Mouse (Mus musculus): Measurements from ENCODE around the gene Aff3. TPM values are rescaled to one million over a fixed set of nuclear protein-coding genes. Genes with fewer than 3 reads are reported as not detected.

Aff3 gene
- polyA plus RNA-seq, 1 experiment = 5.0 TPM

DNA sequence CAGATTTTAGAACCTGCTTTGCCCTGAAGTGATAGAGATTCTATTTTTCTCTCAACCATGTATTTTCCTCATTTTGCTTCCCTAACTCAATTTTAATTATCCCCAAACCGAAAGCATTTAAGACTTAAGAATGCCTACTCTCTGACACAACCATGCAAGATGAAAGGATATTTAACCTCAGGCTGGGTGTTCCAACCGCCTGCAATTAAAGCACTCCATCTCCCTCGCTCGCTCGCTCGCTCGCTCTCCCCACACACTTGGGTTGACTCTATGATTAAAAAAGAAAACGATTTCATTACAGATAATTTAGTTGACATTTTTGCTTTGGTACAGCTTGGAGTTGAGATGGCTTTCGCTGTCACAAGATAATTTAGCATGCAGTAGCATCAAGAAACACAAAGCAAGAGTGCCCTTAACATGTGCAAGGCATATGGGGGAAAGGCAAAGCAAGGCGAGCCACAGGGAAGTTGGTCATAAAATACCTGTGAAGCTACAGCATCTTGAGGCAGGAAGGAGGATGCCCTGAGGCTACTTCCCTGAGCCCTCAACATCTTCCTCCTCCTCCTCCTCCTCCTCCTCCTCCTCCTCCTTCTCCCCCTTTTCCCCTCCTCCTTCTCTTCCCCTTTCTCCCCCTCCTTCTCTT, 167.7 kb downstream of the Aff3 start:
- DNase-seq (ENCODE audit: low read depth) = no peak

DNA sequence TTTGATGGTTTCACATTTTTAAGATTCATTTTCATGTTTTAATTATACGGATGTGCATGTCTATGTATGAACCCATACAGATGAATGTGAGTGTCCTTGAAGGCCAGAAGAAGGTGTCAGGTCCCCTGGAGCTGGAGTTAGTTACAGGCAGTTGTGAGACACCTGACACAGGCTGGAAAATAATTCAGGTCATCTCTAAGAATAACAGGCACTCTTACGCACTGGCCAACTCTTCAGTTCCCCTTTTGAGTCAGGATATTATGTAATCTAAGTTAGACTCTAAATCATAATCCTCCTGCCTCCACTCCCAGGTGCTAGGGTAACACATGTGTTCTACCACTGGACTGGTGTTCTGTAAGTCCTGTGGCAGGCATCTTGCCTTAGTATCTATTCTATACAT, 169.5 kb downstream of the Aff3 start:
- DNase-seq (ENCODE audit: low read depth) = no peak

DNA sequence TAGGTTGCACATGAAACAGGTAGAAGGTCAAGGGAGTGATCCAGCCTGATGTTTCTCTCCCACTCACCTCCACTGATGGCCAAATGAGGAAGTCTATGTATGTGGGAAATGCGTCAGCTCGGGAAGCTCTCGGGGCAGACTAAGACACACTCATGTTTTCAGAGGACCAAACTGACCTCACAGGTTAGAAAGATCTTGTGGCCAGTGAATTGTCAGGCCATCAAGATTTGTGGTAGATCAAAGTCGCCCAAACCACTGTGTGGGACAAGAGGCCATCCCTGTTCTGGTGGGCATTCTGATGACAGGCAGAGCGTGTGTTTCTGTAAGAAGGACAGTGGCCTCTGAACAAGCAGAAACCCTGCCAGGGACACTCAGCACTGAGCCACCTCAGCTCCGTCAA, 175.0 kb downstream of the Aff3 start:
- DNase-seq (ENCODE audit: low read depth) = no peak

DNA sequence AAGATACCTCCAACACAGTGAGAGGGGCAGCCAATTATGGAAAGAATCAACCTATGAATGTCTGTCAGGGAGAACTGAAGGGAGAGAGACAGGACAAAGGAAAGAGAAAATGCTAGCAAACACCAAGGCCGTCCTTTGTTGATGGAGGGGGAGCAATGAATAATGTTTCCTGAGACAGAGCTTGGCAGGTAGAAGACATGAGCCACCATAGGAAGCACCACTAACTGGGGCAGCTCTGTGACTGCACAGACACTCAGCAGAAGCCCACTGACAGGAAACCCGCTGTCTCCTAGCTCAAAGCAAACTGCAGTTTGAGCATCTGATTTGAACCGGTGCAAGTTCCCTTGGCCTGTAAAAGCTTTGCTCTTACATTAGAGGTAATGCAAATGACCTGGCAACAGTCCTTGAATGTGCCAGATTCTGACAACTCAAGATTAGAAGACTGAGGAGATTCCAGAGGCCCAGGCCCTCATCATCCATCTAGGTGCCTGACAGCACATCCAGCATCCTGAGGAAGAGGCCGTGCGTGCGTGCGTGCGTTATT, 176.0 kb downstream of the Aff3 start:
- no peak for DNase-seq (ENCODE audit: low read depth)

DNA sequence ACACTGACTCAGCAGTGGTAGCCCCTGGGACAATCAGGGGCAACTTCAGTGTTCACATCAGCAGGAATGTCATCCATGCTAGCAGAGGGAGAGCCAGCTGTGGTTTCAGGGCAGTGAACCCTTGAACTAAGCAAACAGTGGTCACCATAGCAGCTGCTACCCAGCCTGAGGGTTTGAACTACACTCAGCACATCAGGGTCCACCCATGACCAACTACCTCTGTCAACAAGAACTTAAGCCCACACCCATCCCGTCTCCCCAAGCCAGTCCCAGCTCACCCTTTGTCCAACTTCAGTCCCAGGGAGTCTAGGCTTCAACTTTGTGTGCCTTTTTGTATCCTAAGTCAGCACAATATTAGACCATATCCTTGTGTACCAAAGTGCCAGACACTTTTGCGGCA, 176.9 kb downstream of the Aff3 start:
- DNase-seq (ENCODE audit: low read depth) = no peak

DNA sequence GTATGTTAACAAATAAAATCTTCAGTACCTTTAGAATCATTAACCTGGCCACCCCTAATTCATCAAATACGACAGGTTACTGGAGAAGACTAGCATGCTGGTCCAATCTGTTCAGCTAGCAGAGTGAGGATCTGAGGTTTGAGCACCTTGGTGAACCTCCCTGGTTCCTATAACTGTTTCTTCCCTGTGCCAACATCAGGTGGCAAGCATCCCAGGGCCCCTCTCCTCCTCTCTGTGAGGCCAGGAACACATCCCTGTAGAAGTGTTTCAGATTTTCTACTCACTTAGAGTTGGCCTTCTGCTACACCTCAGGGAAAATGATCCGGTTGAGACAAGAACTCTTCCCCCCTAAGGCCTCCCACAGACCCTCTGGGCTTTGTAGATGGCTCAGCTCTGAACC, 181.6 kb downstream of the Aff3 start:
- no peak for DNase-seq (ENCODE audit: low read depth)

DNA sequence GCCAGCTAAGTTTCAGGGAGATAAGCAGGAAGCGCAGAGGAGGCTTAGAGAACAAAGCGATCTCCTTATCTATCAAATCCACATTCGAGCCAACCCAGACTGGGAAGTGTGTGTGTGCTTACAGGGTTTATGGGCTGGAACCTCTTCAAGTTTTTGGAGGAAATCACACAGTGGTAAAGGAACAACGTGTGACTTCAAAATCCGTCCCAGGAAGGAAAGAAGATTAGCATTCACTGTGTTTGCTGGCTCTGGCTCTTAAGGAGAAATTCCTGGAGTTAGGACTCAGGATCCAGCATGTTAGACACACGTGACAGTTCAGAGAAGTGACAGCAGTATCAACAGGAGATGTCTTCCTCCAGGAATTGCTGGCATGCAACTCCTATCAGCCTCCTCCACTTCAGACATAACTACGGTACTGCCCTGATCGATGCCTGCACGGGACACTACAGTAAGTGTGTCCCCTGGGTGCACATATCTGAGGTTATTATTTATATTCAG, 186.5 kb downstream of the Aff3 start:
- peak; percentile 5 for DNase-seq (ENCODE audit: low read depth)

DNA sequence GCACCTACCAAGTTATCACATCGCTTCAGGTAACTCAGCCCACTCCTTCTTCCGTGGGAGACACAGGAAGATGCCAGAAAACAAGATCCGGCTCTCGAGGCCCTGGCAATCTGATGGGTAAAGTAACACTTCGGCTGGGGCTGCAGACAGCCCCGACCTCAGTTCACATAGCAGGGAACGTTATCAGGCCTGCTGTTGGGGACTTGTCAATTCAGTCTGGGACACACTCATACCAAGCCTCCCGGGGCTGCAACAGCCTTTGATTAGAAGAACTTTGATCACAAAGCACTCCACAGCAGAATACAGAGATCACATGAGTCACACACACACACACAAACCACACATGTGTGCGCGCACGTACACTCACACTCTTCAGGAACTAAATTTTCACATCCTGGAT, 193.9 kb downstream of the Aff3 start:
- DNase-seq (ENCODE audit: low read depth) = no peak

DNA sequence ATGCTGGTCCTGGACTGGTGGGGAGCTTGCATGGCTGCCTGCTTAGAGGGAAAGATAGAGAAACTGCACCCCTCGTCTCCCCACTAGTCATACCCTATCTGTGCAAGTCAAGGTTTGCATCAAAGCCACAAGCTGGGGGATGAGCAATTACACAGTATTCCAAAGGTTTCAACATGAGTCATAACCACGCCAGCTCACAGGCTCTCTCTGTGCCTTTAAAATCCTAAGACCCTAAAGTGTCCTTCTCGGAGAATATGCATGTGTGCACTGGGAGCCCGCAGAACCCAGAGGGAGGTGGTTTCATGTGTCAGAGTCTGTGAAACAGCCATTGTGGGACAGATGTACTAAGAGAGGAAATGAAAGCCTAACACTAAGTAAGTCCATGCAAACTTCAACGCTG, 194.6 kb downstream of the Aff3 start:
- no peak for DNase-seq (ENCODE audit: low read depth)

DNA sequence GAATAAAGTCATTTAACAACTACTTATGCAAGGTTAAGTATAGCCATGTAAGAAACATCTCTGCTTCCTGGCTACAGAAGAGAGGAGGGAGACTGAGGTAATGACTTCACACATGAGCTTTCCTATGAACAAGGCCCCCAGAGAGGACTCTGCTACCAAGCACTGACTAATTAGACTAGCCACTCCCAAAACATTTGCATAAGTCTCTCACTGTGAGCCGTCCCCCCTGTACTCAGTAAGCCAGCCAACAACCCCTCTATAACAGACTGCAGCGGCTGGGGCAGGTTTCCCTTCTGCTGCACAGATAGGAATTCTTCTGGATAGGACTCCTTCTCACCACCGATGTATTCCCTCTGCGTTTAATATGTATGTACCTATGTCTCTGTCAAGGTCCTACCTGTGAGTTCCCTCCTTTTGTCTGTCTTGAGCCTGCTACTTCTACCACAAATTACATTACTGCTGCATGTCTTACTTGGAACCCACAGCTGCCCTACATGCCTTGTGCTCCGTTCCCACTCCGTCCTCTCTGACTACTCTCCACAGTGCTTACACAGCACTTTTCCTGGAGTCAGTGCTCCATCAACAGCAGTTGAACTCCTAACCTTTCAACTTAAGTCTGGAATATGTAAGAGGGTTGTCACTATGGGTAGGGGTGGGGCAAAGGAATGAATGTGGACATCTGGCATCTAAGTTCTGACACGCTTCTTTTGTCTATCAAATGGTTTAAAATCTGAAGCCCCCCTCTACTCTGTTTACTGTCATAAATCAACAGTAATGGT, 197.3 kb downstream of the Aff3 start:
- DNase-seq (ENCODE audit: low read depth) = no peak

DNA sequence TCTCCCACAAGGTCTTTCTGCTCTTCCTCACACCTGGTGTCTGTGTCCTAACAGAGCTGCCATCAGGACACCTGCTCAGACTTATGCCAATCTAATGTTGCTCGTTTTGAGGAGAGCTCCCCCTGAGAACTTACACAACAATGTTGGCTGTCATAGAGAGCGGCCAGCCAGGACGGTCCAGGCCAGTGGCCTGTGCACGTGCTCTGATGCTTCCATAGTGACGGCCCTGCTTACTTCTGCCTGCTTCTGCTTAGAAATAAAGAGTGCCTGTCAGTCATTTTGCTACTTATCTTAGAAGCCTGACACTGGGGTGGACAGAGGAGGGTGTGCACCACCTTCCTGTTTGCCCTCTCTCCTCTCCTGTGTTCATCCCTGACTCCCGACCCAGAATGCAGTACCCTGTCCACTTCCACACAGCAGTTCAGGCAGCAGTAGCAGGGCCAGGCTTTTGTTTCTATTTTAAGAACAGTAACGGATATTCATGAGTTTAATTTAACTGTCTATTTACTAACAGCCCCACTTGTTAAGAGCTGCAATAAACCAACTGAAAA, 208.0 kb downstream of the Aff3 start:
- no peak for DNase-seq (ENCODE audit: low read depth)

DNA sequence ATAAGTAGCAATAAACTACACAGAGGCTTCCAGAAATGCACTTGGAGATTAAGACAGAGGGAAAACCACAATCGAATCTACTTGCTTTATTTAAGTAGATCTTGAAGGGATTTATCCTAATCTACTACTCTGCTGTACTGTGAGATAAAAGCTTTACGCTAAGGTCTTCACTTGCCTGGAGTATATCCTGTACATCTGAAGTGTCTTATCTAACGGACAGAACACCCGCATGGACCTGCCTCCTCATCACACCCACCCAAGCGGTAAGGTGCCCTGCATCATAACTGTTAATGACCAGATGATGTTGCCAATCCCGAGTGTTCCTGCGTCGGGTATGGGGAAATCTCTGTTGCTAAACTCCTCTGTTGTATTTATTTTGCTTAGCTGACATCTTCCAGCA, 209.8 kb downstream of the Aff3 start:
- DNase-seq (ENCODE audit: low read depth) = no peak

DNA sequence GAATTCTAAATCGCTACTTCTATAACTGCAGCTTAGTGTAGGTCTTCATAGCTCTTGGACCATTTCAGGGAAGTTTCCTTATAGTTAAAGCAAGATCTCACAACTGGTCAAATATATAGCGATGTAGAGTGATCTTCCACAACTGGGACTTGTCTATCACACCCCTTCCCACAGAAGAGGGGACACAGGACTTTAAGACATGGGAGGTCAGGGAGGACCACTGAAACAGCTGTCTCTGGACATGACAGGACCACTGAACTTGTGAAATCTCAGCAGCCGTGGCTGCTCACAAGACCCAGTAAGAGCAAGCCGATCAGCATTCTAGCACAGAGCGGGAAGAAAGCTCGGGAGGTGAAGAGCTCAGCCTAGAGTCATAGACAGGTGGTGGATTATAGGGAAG, 213.4 kb downstream of the Aff3 start:
- DNase-seq (ENCODE audit: low read depth) = no peak

DNA sequence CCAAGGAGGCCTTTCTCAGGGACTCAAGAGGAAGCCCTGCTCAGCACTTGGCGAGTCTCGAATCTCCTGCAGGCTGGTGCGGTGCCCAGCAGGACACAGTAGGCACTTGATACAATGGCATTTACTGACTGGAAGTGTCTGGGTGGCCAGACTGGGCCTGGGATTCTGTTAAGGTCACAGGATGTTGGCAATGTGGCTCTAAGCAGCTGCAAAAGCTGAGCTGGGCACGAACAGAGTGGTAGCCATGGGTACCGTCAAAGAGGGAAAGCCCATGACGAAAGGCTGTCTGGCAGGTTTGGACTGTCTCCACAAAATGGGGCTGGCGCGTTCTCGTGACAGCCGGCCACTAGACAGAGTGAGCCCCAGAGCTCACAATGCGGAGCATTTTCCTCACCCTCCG, 214.1 kb downstream of the Aff3 start:
- DNase-seq (ENCODE audit: low read depth) = no peak

DNA sequence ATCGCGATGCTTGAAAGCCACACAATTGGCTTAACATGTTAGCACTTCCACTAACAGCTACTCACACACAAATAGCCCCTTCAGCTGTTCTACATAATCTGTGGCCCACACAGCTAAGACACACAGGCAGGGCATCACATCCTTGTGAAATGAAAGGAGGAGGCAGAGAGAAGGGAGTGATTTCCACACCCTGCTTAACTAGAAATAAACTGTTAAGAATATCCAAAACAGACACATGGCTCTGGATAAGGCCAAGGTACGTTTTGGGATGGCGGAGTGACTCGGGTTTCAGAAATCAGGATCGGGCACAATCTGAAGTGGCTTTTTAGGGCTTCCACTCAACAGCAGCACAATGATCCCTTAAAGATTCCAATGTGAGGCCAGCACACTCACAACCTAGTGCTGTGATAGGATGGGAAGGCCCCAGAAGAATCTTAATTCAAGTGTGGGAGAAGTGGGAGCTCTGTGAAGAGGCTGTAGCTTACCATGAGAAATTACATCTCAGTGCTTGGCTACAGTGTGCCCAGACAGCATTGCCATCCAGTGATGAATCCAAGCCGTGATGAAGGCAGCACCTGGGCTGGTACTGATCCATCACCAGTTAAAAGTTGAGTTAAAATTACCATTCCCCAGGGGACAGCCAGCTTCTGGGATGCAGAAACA, 214.8 kb downstream of the Aff3 start:
- DNase-seq (ENCODE audit: low read depth) = no peak

DNA sequence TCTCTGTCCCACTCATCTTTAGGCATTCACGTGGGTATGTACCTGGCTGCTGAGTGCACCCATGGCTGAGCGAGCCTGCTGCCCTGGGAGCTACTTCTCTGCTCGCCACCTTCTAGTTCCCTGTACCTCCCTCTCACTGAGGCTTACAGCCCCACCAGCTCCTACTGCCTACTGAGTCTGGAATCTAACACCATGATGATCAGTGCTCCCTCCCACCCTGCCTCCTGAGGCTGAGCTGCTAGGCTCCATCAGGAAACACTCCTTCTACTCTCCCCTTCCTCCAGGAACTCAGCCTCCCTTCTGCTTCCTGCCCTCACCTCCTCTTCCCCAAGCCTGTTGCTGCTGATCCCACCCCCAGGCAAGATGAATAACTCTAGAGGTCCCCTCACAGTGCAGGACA, 215.9 kb downstream of the Aff3 start:
- no peak for DNase-seq (ENCODE audit: low read depth)

DNA sequence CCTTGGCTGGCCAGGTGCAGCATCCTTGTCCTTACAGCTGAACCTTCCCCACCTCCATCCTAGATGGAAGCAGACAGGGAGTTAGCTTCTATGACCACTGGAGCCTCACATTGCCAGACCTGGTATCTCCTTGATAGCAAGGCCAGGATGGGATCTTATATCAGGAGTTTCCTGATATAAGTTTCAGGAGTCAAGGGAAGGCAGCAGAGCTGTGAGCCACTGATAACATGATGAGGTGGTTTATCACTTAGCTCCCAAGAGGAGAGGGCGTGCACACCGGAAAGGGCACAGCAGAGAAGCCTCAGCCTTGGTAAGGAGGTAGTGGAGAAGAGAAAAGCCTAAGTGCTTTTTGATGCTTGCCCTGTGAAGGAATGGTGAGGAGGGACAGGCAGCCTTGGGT, 217.2 kb downstream of the Aff3 start:
- no peak for DNase-seq (ENCODE audit: low read depth)

DNA sequence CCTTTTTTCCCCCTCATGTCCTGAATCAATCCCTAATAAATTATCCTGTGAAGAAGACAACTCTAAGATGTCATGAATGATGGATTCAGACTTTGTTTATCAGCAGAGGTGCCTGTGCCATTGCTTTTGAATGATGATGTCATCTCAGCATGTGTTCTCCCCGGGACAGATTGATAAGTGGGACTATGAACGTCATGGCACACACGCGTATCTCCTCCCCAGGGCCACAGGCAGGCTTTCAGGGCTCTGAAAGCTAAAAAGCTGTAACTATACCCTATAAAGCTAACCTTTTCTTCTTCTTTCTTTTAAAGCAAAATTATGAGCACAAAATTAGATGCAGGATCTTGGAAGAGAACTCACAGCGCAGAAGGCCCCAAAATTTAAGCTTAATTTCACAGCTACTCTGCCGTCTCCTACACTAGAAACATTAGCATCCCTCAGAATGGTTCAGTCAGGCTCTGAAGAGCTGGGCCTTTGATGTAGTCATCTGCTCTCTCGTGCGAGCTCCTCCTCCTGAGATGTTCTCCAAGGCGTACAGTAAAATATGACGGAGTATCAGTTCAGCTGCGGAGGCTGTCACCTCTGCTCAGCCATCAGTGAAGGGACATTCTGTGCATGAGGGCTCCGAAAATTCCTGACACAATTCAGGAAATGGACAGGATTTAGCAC, 218.5 kb downstream of the Aff3 start:
- DNase-seq (ENCODE audit: low read depth) = no peak

DNA sequence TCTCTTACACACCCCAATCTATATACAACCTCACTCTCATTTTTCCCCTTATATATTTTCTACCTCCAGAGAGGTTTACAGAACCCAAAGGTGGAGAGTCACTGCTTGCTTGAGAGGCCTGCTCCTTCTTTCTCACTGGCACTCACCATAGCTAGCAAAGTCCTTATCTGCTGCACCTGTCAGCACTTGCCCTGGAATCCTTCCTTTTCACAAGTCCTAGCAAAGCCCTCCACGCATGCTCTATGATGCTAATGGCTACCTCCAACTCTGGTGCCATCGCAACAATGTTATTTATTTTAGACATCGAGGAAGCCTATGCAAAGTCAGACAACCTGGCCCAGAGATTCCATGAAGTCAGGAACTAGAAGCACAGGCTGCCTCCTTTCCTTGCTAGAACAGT, 221.9 kb downstream of the Aff3 start:
- no peak for DNase-seq (ENCODE audit: low read depth)

DNA sequence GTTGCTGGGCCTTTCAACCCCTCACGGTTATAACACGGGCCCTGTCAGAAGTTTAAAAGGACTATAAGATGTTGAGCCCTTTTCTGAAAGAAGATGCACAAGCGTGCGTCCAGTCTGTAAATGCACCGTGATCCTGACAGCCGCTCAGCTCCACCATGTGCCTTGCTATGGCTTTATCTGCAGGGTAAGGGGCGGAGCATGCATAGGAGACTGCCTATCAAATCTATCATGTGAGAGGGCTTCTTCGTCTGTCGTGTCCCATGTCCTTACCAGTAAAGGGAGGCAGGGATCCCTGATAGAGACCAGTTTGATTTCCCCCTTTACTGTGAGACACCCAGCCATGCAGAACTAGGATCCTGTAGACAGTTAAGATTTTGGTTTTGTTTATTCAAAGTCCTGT, 222.3 kb downstream of the Aff3 start:
- DNase-seq (ENCODE audit: low read depth) = no peak

DNA sequence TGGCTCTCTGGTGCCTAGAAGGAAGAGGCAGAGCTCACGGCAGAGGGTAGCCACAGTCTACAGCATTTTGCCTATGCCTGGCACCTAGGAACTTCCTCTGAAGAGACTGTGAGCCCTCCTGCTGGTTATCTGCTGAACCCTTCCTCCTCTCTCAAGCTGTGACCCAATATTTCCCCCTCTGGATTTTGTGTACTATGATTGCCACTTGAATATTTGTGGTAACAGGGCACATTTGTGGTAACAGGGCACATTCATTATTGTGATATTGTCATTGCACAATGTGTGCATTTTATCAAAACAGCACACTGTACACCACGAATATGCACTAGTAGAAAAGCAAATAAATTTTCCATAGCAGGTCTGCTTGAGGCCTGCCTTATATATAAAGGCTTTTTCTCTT, 223.0 kb downstream of the Aff3 start:
- DNase-seq (ENCODE audit: low read depth) = no peak

DNA sequence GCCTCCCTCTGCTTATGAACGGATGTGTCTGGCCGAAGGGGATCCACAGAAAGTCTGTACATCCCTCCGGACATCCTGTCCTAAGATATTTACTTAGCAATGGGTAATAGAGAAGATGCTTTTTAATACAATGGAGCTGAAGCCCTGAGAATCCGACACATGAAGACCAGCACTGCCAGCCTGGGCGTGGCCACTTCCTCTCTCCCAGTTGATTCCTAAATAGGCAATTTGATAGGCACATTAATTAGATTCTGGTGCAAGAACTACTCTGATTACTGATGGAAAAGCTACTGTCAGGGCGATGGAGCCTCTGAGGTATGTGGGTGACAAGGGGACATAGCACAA, 224.3 kb downstream of the Aff3 start:
- no peak for DNase-seq (ENCODE audit: low read depth)

All from gonadal fat pad, adult 2 months (tissue).